Mouse (Mus musculus) intestine, postnatal 0 days (tissue): ENCODE measurements at regions not wholly inside any gene's neighbourhood (a gene's known extent, or its start where the extent isn't known, plus 50 kb on each side); places are given as distances from the start of the nearest gene placed in this dataset.

Experiments
- ATAC-seq: fragments of 200-750 bp; cut with Nextera tagmentation; 2 replicates; pipeline ENCODE4 v1.8.0; 2017; ENCODE audit warnings: mild to moderate bottlenecking, moderate TSS enrichment, moderate library complexity
- H3K27ac ChIP-seq: fragments of 300-500 bp; sonication (generic); 2 replicates; pipeline ENCODE4 v1.5.1; 2014; ENCODE audit warnings: mild to moderate bottlenecking, low read depth, low read length, moderate library complexity
- H3K27me3 ChIP-seq: fragments of 300-500 bp; sonication (generic); replicated peaks from 2 replicates; pipeline ENCODE4 v1.6.1; 2014; ENCODE audit warnings: low read length, mixed read lengths; ENCODE audit not compliant: control insufficient read depth, insufficient read depth
- H3K36me3 ChIP-seq: fragments of 300-500 bp; sonication (generic); 2 replicates; pipeline ENCODE4 v1.6.1; 2014; ENCODE audit warnings: mild to moderate bottlenecking, moderate library complexity; ENCODE audit not compliant: control insufficient read depth, insufficient read depth
- H3K4me1 ChIP-seq: fragments of 300-500 bp; sonication (generic); replicated peaks from 2 replicates; pipeline ENCODE4 v1.6.1; 2014; ENCODE audit warnings: antibody characterized with exemption, low read length, mixed read lengths; ENCODE audit not compliant: control insufficient read depth, insufficient read depth
- H3K4me2 ChIP-seq: fragments of 300-500 bp; sonication (generic); replicated peaks from 2 replicates; pipeline ENCODE4 v1.6.1; 2014; ENCODE audit warnings: low read depth, mild to moderate bottlenecking, moderate library complexity
- H3K4me3 ChIP-seq: fragments of 300-500 bp; sonication (generic); 2 replicates; pipeline ENCODE4 v1.5.1; 2014; ENCODE audit warnings: low read depth, low read length
- H3K9ac ChIP-seq: fragments of 300-500 bp; sonication (generic); 2 replicates; pipeline ENCODE4 v1.6.1; 2014; ENCODE audit warnings: mild to moderate bottlenecking, low read depth, low read length
- H3K9me3 ChIP-seq: fragments of 300-500 bp; sonication (generic); 2 replicates; pipeline ENCODE4 v1.6.1; 2016; ENCODE audit warnings: mixed run types; ENCODE audit not compliant: control insufficient read depth
- CTCF ChIP-seq: sonication (generic); IDR thresholded peaks from 2 replicates; pipeline ENCODE4 v1.5.1; 2016; ENCODE audit warnings: low read depth, mild to moderate bottlenecking, control low read depth, antibody characterized with exemption, moderate library complexity
- WGBS: fragments of 180-500 bp; shearing (Covaris S2); extraction: QIAGEN DNeasy Blood & Tissue Kit; methylation state at CpG from one replicate; pipeline ENCODE4 v1.1.7; 2014; 5-methylcytosine and 5-hydroxymethylcytosine counted together

DNA sequence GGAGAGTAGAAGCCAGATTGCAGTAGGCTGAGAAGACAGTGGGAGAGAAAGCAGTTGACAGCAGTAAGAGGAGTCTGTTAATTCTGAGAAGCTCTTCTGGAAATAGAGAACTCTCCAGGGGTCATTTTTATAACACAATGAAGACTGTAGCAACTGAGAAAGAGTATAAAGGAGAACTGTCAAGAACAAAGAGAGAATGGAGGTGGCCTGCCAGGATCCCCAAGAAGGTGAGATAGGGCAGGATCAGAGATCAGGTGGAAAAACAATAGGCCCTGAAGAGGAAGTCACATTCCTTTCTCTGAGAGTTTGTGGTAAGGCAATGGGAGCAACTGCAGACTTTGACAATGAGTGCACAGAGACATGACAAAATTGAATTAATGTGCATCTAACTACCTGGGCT lies 57.0 kb upstream of the Car10 start:
- TF ChIP-seq CTCF = no peak
- Histone ChIP-seq H3K36me3 (no peaks in the 10 kb centered on the region), H3K27ac (no peak overlapping the region), H3K4me3 (no peak overlapping the region), H3K27me3 (no peaks in the 10 kb centered on the region), H3K9ac (no peak overlapping the region), H3K4me2 (no peak overlapping the region), H3K4me1 (no peaks in the 10 kb centered on the region), H3K9me3 (no peaks in the 10 kb centered on the region)
- no peak for ATAC-seq

- WGBS = 81% methylated on average over 1 of the region's 1 CpGs
- TF ChIP-seq CTCF = no peak
These were observed 52.8 kb upstream of the Car10 start for GRCm38 (mm10) chr11:93044998-93045397.

More at GRCm38 (mm10) chr11:93044998-93045397, 52.8 kb upstream of the Car10 start:
- H3K4me3 ChIP-seq = no peak overlapping the region
- no peak overlapping the region for H3K27ac ChIP-seq
- H3K9ac ChIP-seq = no peak overlapping the region
- no peak overlapping the region for H3K4me2 ChIP-seq
- H3K36me3 ChIP-seq = no peaks in the 10 kb centered on the region
- H3K9me3 ChIP-seq = no peaks in the 10 kb centered on the region
- no peak for ATAC-seq
- H3K4me1 ChIP-seq = no peaks in the 10 kb centered on the region
- no peaks in the 10 kb centered on the region for H3K27me3 ChIP-seq
